In genomic region chr3:27288301-27288700, GRCm38 (mm10) we compare ENCODE assay signal across 25 mouse cellular contexts. TPM values are rescaled to one million over a fixed set of nuclear protein-coding genes. Genes with fewer than 3 reads are reported as not detected.
A peak's percentile ranks its signal among the peaks of the same experiment; 100 is the strongest.
DNase-seq lines count a peak whose midpoint lies in the region; ATAC-seq and TF ChIP-seq lines count a peak whose summit lies in the region.
"Had no signal": no experiment of that assay in that cellular context is flagged by ENCODE, and none has a peak within 500 bp of the region (broad histone marks: within the 10 kb centered on the region; RNA-seq: fewer than 3 reads in every experiment).

No protein-coding gene starts in this region.

- no peak overlapping the region for H3K9ac ChIP-seq in heart, postnatal 0 days (replicated peaks; ENCODE audit: low read depth, low read length)
- H3K9ac ChIP-seq in kidney, postnatal 0 days (ENCODE audit: low read depth, low read length) = no peak overlapping the region
- H3K9ac ChIP-seq in midbrain, embryonic 11.5 days (ENCODE audit: low read length) = no peak overlapping the region
- H3K9ac ChIP-seq in midbrain, embryonic 13.5 days (replicated peaks) = no peak overlapping the region
- H3K9ac ChIP-seq: embryonic facial prominence, embryonic 15.5 days; heart, embryonic 12.5 days; hindbrain, embryonic 13.5 days had no signal

- WGBS in heart, postnatal 0 days = 42% methylated on average over 2 of the region's 2 CpGs
- WGBS in kidney, postnatal 0 days = 50% methylated on average over 2 of the region's 2 CpGs
- 72% methylated on average over 2 of the region's 2 CpGs for WGBS in midbrain, embryonic 11.5 days
- WGBS in midbrain, embryonic 13.5 days = 76% methylated on average over 2 of the region's 2 CpGs

- no peaks in the 10 kb centered on the region for H3K36me3 ChIP-seq in heart, postnatal 0 days (replicated peaks; ENCODE audit: control insufficient read depth, insufficient read depth, low read length)
- no peaks in the 10 kb centered on the region for H3K36me3 ChIP-seq in kidney, postnatal 0 days (ENCODE audit: insufficient read depth, low read length)
- no peaks in the 10 kb centered on the region for H3K36me3 ChIP-seq in midbrain, embryonic 11.5 days (ENCODE audit: control insufficient read depth, insufficient read depth, low read length)
- no peaks in the 10 kb centered on the region for H3K36me3 ChIP-seq in midbrain, embryonic 13.5 days
- H3K36me3 ChIP-seq: embryonic facial prominence, embryonic 15.5 days; forebrain, embryonic 10.5 days; G1E; heart, embryonic 12.5 days; hindbrain, embryonic 13.5 days had no signal

- intact Hi-C loops in gastrocnemius, adult 2 months (cut with DNase I) = no loop called here
- intact Hi-C loops in gastrocnemius, postnatal 36 days (cut with DNase I) = no loop called here

- no peak overlapping the region for H3K4me3 ChIP-seq in gastrocnemius, adult 2 months
- H3K4me3 ChIP-seq in heart, postnatal 0 days (ENCODE audit: low read depth, low read length) = no peak overlapping the region
- no peak overlapping the region for H3K4me3 ChIP-seq in kidney, postnatal 0 days (replicated peaks; ENCODE audit: low read depth, low read length)
- H3K4me3 ChIP-seq in midbrain, embryonic 11.5 days (ENCODE audit: low read depth, low read length) = no peak overlapping the region
- no peak overlapping the region for H3K4me3 ChIP-seq in midbrain, embryonic 13.5 days (replicated peaks)
- H3K4me3 ChIP-seq: embryonic facial prominence, embryonic 15.5 days; erythroblast, embryonic 14.5 days; forebrain, embryonic 10.5 days; heart, embryonic 12.5 days; hindbrain, embryonic 13.5 days had no signal

- no peak for TF ChIP-seq CTCF in gastrocnemius, adult 2 months (IDR thresholded peaks at IDR 0.05)
- no peak for TF ChIP-seq CTCF in heart, postnatal 0 days (IDR thresholded peaks at IDR 0.05; ENCODE audit: low read depth)
- no peak for TF ChIP-seq CTCF in kidney, postnatal 0 days (IDR thresholded peaks at IDR 0.05; ENCODE audit: low read depth)

- no peaks in the 10 kb centered on the region for H3K27me3 ChIP-seq in heart, postnatal 0 days (ENCODE audit: control insufficient read depth, insufficient read depth, low read length)
- no peaks in the 10 kb centered on the region for H3K27me3 ChIP-seq in kidney, postnatal 0 days (ENCODE audit: insufficient read depth, low read length)
- H3K27me3 ChIP-seq in midbrain, embryonic 11.5 days (ENCODE audit: control insufficient read depth, insufficient read depth, low read length) = no peaks in the 10 kb centered on the region
- no peaks in the 10 kb centered on the region for H3K27me3 ChIP-seq in midbrain, embryonic 13.5 days
- H3K27me3 ChIP-seq: embryonic facial prominence, embryonic 15.5 days; heart, embryonic 12.5 days; hindbrain, embryonic 13.5 days had no signal

- H3K27ac ChIP-seq in gastrocnemius, adult 2 months = peak overlapping the region; percentile 63
- H3K27ac ChIP-seq in heart, postnatal 0 days (ENCODE audit: low read depth) = peak overlapping the region; percentile 5; the same call in 1 of the 2 replicates
- peak overlapping the region; percentile 51; the same call in 1 of the 2 replicates for H3K27ac ChIP-seq in kidney, postnatal 0 days
- H3K27ac ChIP-seq in midbrain, embryonic 11.5 days (ENCODE audit: low read depth, low read length) = no peak overlapping the region
- no peak overlapping the region for H3K27ac ChIP-seq in midbrain, embryonic 13.5 days
- H3K27ac ChIP-seq: embryonic facial prominence, embryonic 15.5 days; forebrain, embryonic 10.5 days; hindbrain, embryonic 13.5 days; hindbrain, postnatal 0 days had no signal

- no peak for DNase-seq in gastrocnemius, adult 2 months
- DNase-seq in gastrocnemius, postnatal 36 days = no peak
- no peak for DNase-seq in heart, postnatal 0 days (ENCODE audit: low spot score)
- no peak for DNase-seq in heart, adult 9 months (ENCODE audit: low spot score in 2 of 2)
- no peak for DNase-seq in kidney, postnatal 0 days (ENCODE audit: low spot score)
- no peak for DNase-seq in kidney, postnatal 36 days
- DNase-seq in midbrain, embryonic 11.5 days (ENCODE audit: low spot score, missing footprints) = peak; percentile 69
- DNase-seq: adrenal gland, adult 8-10 months; B cell, adult 2 months; cerebellum, adult 11 months; cerebellum, adult 8-10 months; cerebellum, postnatal 14 days; embryo, embryonic 11 days; gastrocnemius, postnatal 10 days had no signal

- no peaks in the 10 kb centered on the region for H3K9me3 ChIP-seq in heart, postnatal 0 days (replicated peaks; ENCODE audit: control insufficient read depth, low read length)
- no peaks in the 10 kb centered on the region for H3K9me3 ChIP-seq in kidney, postnatal 0 days (replicated peaks; ENCODE audit: low read length)
- H3K9me3 ChIP-seq in midbrain, embryonic 11.5 days (ENCODE audit: control insufficient read depth, low read length) = no peaks in the 10 kb centered on the region
- no peaks in the 10 kb centered on the region for H3K9me3 ChIP-seq in midbrain, embryonic 13.5 days
- H3K9me3 ChIP-seq: embryonic facial prominence, embryonic 15.5 days; G1E; heart, embryonic 12.5 days; hindbrain, embryonic 13.5 days had no signal

- 0 out of 2 replicates have a peak overlapping the region, but pooled peaks have one; percentile 1 for H3K4me2 ChIP-seq in heart, postnatal 0 days (ENCODE audit: low read depth, low read length)
- no peak overlapping the region for H3K4me2 ChIP-seq in kidney, postnatal 0 days (ENCODE audit: low read length)
- H3K4me2 ChIP-seq in midbrain, embryonic 11.5 days = no peak overlapping the region
- H3K4me2 ChIP-seq in midbrain, embryonic 13.5 days (replicated peaks) = no peak overlapping the region
- H3K4me2 ChIP-seq: embryonic facial prominence, embryonic 15.5 days; heart, embryonic 12.5 days; hindbrain, embryonic 13.5 days had no signal

- no peak for TF ChIP-seq EP300 in heart, postnatal 0 days (IDR thresholded peaks at IDR 0.05; ENCODE audit: low read depth)

- no peak for ATAC-seq in heart, postnatal 0 days (ENCODE audit: insufficient read depth, low read depth)
- ATAC-seq in kidney, postnatal 0 days (replicated peaks; ENCODE audit: low FRiP score, low read depth) = no peak
- ATAC-seq in midbrain, embryonic 11.5 days (ENCODE audit: low FRiP score) = no peak
- no peak for ATAC-seq in midbrain, embryonic 13.5 days
- ATAC-seq: CD4-positive, CD25-positive, alpha-beta regulatory T cell, adult 4 months; forebrain, embryonic 14.5 days; hindbrain, postnatal 0 days had no signal

- H3K4me1 ChIP-seq in heart, postnatal 0 days (ENCODE audit: control insufficient read depth, insufficient read depth) = peaks cover 6% of the 10 kb centered on the region; the same call in 1 of the 2 replicates
- H3K4me1 ChIP-seq in kidney, postnatal 0 days (replicated peaks; ENCODE audit: insufficient read depth, low read length) = peaks cover 12% of the 10 kb centered on the region
- peaks cover 3% of the 10 kb centered on the region; the same call in 1 of the 2 replicates for H3K4me1 ChIP-seq in midbrain, embryonic 11.5 days (ENCODE audit: control insufficient read depth, insufficient read depth, low read length)
- peaks cover 7% of the 10 kb centered on the region; the same call in 1 of the 2 replicates for H3K4me1 ChIP-seq in midbrain, embryonic 13.5 days (replicated peaks)

RNA-seq across cellular contexts. Expression of gene Tnfsf10, which starts 28.5 kb away (rescaled TPM):
- total RNA-seq in gastrocnemius, adult 2 months (2021) = 10 to 100 TPM in 1 of 2 experiments, 1 to 10 TPM in 1; 3.7 to 15.2 TPM
- total RNA-seq in gastrocnemius, postnatal 36 days (2021) = 1 to 10 TPM; 4.7 to 4.8 TPM
- 0.23 and 6.4 TPM in 2 replicates for total RNA-seq in heart, postnatal 0 days (2014; rRNA removed; ENCODE audit: low replicate concordance)
- polyA plus RNA-seq in heart, postnatal 0 days (2015; fragmentation: Nextera tagmentation; extraction: Ambion mirVana) = 0.64 and 0.66 TPM in 2 replicates
- polyA plus RNA-seq in kidney, postnatal 0 days (2015; fragmentation: Nextera tagmentation; extraction: Ambion mirVana) = 3.8 and 4.1 TPM in 2 replicates
- polyA plus RNA-seq in midbrain, embryonic 11.5 days (2014; fragmentation: Nextera tagmentation; extraction: Ambion mirVana) = not detected in 2 replicates
- polyA plus RNA-seq in midbrain, embryonic 13.5 days (2015; fragmentation: Nextera tagmentation; extraction: Ambion mirVana) = 0.06 and 0.07 TPM in 2 replicates
- polyA plus RNA-seq: embryonic facial prominence, embryonic 11.5 days; erythroblast, embryonic 14.5 days; forebrain, embryonic 10.5 days; heart, embryonic 12.5 days had no signal

Comparison
In these comparisons a context has a peak if more than half of its experiments do, and no peak if none do; other contexts are left out.
1. H3K27ac ChIP-seq: peak in gastrocnemius, adult 2 months (single experiment), heart, postnatal 0 days (single experiment) and kidney, postnatal 0 days (single experiment); none in midbrain, embryonic 11.5 days (single experiment) and midbrain, embryonic 13.5 days (single experiment).